Mouse (Mus musculus) embryonic facial prominence, embryonic 11.5 days (tissue): ENCODE measurements around the gene Slc1a2. TPM values are rescaled to one million over a fixed set of nuclear protein-coding genes. Genes with fewer than 3 reads are reported as not detected.

Experiments used
- ATAC-seq: fragments of 200-750 bp; cut with Nextera tagmentation; replicated peaks from 2 replicates; pipeline ENCODE4 v1.8.0; 2017; ENCODE audit warnings: low read depth; ENCODE audit not compliant: insufficient number of reproducible peaks, low FRiP score, low TSS enrichment
- DNase-seq: peaks from one replicate; pipeline ENCODE4 v3.0.0-alpha.2; 2015; ENCODE audit warnings: low spot score
- H3K27ac ChIP-seq: fragments of 300-500 bp; sonication (generic); replicated peaks from 2 replicates; pipeline ENCODE4 v1.5.1; 2014; ENCODE audit warnings: mild to moderate bottlenecking, low read depth, low read length, control low read depth
- H3K27me3 ChIP-seq: fragments of 300-500 bp; sonication (generic); 2 replicates; pipeline ENCODE4 v1.6.1; 2014; ENCODE audit warnings: mild to moderate bottlenecking, low read length, moderate library complexity, mixed read lengths; ENCODE audit not compliant: control insufficient read depth, insufficient read depth
- H3K36me3 ChIP-seq: fragments of 300-500 bp; sonication (generic); replicated peaks from 2 replicates; pipeline ENCODE4 v1.6.1; 2014; ENCODE audit warnings: low read depth, mild to moderate bottlenecking, low read length, moderate library complexity, mixed read lengths; ENCODE audit not compliant: control insufficient read depth, insufficient read depth
- H3K4me1 ChIP-seq: fragments of 300-500 bp; sonication (generic); 2 replicates; pipeline ENCODE4 v1.6.1; 2014; ENCODE audit warnings: low read length, mixed read lengths; ENCODE audit not compliant: control insufficient read depth, insufficient read depth
- H3K4me2 ChIP-seq: fragments of 300-500 bp; sonication (generic); 2 replicates; pipeline ENCODE4 v1.6.1; 2014; ENCODE audit warnings: low read depth, mild to moderate bottlenecking, control low read depth, low read length, moderate library complexity
- H3K4me3 ChIP-seq: fragments of 300-500 bp; sonication (generic); 2 replicates; pipeline ENCODE4 v1.5.1; 2014; ENCODE audit warnings: low read depth, low read length, control low read depth
- H3K9ac ChIP-seq: fragments of 300-500 bp; sonication (generic); replicated peaks from 2 replicates; pipeline ENCODE4 v1.6.1; 2014; ENCODE audit warnings: mild to moderate bottlenecking, control low read depth, low read length
- H3K9me3 ChIP-seq: fragments of 300-500 bp; sonication (generic); replicated peaks from 2 replicates; pipeline ENCODE4 v1.6.1; 2016; ENCODE audit warnings: mild to moderate bottlenecking, low read length, inconsistent platforms, mixed read lengths; ENCODE audit not compliant: control insufficient read depth
- WGBS: fragments of 180-500 bp; shearing (Covaris S2); extraction: QIAGEN DNeasy Blood & Tissue Kit; methylation state at CpG from one replicate; pipeline ENCODE4 v1.1.7; 2014; 5-methylcytosine and 5-hydroxymethylcytosine counted together
- polyA plus RNA-seq: library from polyadenylated mRNA; unstranded; fragments of >200 nt; fragmentation: Nextera tagmentation; extraction: Ambion mirVana; gene quantifications from 2 replicates; pipeline ENCODE4 v1.2.1, GENCODE M21; 2014

Slc1a2 gene
- polyA plus RNA-seq, 1 experiment from 2014 or later = 0.97 TPM

DNA sequence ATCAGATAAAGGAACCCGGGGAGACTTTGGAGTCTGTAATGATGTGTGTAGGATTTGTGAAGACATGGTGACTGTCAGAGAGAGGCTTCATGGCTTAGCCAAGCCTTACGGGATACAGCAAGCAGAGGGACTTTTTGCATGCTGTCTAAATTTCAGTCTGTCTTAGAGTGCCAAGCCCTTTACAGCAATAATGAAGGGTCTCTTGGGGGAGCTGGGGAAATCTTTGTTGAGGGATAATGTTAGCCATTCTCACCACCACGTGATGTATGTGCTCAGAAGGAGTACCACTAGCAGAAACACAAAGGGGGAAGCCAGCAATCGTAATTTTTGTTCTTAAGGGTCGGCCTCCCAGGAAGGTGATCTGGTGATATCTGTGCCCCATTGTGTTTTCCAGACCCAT lies 71.9 kb downstream of the Slc1a2 start:
- H3K9ac ChIP-seq = no peak overlapping the region
- no peaks in the 10 kb centered on the region for H3K9me3 ChIP-seq
- no peak overlapping the region for H3K27ac ChIP-seq
- DNase-seq (no peak), ATAC-seq (no peak)
- no peaks in the 10 kb centered on the region for H3K27me3 ChIP-seq
- H3K4me1 ChIP-seq = no peaks in the 10 kb centered on the region
- H3K4me3 ChIP-seq = no peak overlapping the region
- H3K36me3 ChIP-seq = no peaks in the 10 kb centered on the region
- 65% methylated on average over 5 of the region's 5 CpGs for WGBS
- no peak overlapping the region for H3K4me2 ChIP-seq

DNA sequence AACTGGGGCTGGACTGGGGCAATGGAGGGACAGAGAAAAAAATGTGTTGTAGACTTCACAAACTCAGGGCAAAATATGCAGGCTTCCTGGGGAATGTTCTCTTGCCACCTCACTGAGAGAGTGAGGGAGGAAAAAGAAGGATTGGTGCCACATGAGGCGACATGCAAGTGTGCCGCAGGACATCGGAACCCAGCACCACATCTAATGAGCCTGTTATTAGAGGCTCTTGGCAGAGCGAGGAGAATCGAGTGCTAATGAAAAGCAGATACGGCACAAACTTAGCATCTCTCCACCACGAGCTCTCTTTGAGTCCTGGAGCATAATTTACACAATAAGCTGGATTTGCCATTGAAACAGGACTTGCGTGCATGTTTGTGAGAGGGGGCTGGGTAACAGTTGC lies 72.3 kb downstream of the Slc1a2 start:
- Histone ChIP-seq H3K4me3 (no peak overlapping the region), H3K9me3 (no peaks in the 10 kb centered on the region), H3K36me3 (no peaks in the 10 kb centered on the region), H3K27ac (no peak overlapping the region), H3K4me1 (no peaks in the 10 kb centered on the region), H3K27me3 (no peaks in the 10 kb centered on the region), H3K4me2 (no peak overlapping the region), H3K9ac (no peak overlapping the region)
- ATAC-seq (no peak), DNase-seq (peak; percentile 62)
- 31% methylated on average over 8 of the region's 8 CpGs for WGBS

DNA sequence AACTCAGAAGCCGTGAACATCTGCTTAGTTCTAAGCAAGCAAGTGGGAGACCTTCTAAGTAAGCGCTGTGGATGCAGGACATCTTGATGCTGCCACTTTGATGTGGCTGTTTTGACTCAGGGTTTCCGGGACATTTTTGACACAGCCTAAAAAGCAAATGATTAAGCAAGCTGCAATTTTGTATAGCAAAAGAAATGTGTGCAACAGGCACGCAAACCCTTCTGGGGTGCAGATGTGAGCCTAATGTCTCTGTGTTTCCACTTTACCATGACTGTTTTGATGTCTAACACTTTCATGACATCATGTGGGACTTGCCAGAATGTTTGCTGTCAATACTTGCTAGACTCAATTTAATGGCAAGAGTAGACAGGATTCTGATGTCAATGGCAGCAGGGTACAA lies 74.7 kb downstream of the Slc1a2 start:
- Histone ChIP-seq H3K9ac (no peak overlapping the region), H3K4me3 (no peak overlapping the region), H3K27me3 (no peaks in the 10 kb centered on the region), H3K4me1 (no peaks in the 10 kb centered on the region), H3K36me3 (no peaks in the 10 kb centered on the region), H3K9me3 (no peaks in the 10 kb centered on the region), H3K27ac (no peak overlapping the region), H3K4me2 (no peak overlapping the region)
- no peak for ATAC-seq
- DNase-seq = peak; percentile 3
- WGBS = 79% methylated on average over 4 of the region's 4 CpGs

DNA sequence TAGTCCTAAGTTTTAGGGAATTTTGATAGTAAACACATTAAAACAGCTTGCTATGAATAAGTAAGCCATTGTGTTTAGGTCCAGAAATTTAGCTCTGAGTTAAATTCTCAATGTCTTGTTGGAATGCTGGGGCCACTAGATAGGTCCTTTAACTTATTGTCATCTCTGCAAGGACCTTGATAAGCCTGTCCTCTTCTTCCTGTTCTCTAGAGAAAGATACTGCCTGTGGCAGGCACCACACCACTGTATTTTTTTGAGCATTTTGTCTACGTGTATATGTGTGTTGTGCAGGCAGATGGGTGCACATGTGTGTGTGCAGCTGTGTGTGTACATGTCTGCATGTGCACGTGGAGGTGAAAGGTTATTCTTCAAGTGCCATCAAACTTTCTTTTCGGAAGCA lies 75.6 kb downstream of the Slc1a2 start:
- H3K4me2 ChIP-seq = no peak overlapping the region
- whole genome bisulfite sequencing = 83% methylated on average over 3 of the region's 3 CpGs
- no peak overlapping the region for H3K9ac ChIP-seq
- no peaks in the 10 kb centered on the region for H3K9me3 ChIP-seq
- H3K36me3 ChIP-seq = no peaks in the 10 kb centered on the region
- DNase-seq = no peak
- no peak overlapping the region for H3K4me3 ChIP-seq
- H3K27ac ChIP-seq = no peak overlapping the region
- H3K27me3 ChIP-seq = no peaks in the 10 kb centered on the region
- ATAC-seq = no peak
- H3K4me1 ChIP-seq = no peaks in the 10 kb centered on the region

DNA sequence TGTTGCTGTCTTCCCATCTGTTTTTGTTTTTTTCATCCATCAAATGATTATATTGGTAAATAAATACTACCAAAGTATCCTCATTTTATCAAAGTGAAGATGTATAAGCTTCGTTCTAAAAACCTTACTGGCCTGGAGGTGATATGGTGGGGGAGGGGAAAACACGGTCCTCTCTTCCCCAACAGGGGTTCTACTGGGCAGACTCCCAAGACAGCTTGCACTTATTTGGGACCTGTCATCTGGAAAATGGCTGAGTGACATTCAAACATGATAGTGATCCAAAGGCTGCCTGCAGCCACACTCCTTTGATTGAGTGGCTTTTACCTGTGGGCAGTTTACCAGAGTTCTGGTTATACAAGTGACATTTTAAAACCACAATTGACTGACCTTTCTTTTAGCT lies 76.6 kb downstream of the Slc1a2 start:
- no peak for DNase-seq
- Histone ChIP-seq H3K9ac (no peak overlapping the region), H3K36me3 (no peaks in the 10 kb centered on the region), H3K27me3 (no peaks in the 10 kb centered on the region), H3K27ac (no peak overlapping the region), H3K4me3 (no peak overlapping the region), H3K4me1 (no peaks in the 10 kb centered on the region), H3K4me2 (no peak overlapping the region), H3K9me3 (no peaks in the 10 kb centered on the region)
- WGBS = 77% methylated on average over 2 of the region's 2 CpGs
- ATAC-seq = no peak

DNA sequence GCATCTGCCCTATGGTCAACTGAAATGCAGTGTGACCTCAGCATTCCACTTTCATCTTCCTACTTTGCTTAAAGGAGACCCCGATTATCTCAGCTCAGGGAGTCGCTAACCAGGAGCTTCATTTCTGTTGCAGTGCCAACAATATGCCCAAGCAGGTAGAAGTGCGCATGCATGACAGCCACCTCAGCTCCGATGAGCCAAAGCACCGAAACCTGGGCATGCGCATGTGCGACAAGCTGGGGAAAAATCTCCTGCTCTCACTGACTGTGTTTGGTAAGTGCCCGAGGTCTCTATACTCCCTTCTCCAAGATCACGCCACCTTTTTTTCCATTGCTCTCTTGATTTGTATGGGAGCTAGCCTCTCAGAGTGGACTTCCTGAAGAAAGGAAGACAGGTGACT lies 77.4 kb downstream of the Slc1a2 start:
- no peak overlapping the region for H3K27ac ChIP-seq
- H3K4me1 ChIP-seq = no peaks in the 10 kb centered on the region
- no peak for ATAC-seq
- no peaks in the 10 kb centered on the region for H3K36me3 ChIP-seq
- no peaks in the 10 kb centered on the region for H3K9me3 ChIP-seq
- H3K27me3 ChIP-seq = no peaks in the 10 kb centered on the region
- H3K4me3 ChIP-seq = no peak overlapping the region
- WGBS = 92% methylated on average over 9 of the region's 9 CpGs
- no peak for DNase-seq
- H3K4me2 ChIP-seq = no peak overlapping the region
- H3K9ac ChIP-seq = no peak overlapping the region

DNA sequence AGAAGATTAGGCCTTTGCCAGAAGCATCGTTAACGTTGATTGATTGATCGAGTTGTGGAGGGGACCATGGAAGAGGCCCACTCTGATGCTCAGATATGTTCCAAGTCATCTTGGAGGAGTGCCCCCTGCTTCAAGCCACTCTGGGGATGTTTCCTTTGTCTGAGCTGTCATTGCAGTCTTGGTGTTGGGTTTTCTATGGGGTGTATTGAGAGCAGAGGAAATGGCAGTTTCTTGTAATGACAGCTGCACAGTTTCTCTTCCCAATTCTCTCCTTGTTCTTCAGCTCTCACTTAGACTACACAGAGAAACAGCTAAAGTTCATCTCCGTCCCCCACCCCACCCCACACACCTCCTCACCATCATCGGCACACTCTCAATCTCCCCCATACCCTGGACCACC lies 78.0 kb downstream of the Slc1a2 start:
- Histone ChIP-seq H3K9me3 (no peaks in the 10 kb centered on the region), H3K4me2 (no peak overlapping the region), H3K4me3 (no peak overlapping the region), H3K27me3 (no peaks in the 10 kb centered on the region), H3K9ac (no peak overlapping the region), H3K4me1 (no peaks in the 10 kb centered on the region), H3K27ac (no peak overlapping the region), H3K36me3 (no peaks in the 10 kb centered on the region)
- ATAC-seq = no peak
- 91% methylated on average over 5 of the region's 5 CpGs for WGBS
- DNase-seq = no peak

DNA sequence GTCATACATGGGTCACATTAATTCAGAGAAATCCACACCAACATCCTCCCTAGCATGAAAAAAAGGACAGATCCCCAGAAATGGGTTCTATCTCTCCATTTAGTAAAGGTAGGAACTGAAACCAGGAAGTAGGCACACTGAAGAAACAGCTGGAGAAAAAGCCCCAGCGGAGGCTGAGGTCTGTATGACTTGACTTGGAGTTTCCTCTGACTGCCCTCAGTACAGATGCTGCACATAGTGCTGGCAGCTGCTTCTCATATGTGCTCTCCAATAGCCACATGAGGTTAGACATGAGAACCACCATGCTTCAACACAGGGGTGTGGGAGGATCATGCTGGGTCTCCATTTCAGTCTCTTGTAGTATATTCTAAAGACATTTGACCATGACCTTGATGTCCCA lies 80.4 kb downstream of the Slc1a2 start:
- no peak overlapping the region for H3K4me2 ChIP-seq
- no peak for ATAC-seq
- no peak overlapping the region for H3K4me3 ChIP-seq
- H3K27me3 ChIP-seq = no peaks in the 10 kb centered on the region
- H3K27ac ChIP-seq = no peak overlapping the region
- no peak for DNase-seq
- H3K9me3 ChIP-seq = no peaks in the 10 kb centered on the region
- no peaks in the 10 kb centered on the region for H3K36me3 ChIP-seq
- 77% methylated on average over 1 of the region's 1 CpGs for WGBS
- H3K4me1 ChIP-seq = no peaks in the 10 kb centered on the region
- H3K9ac ChIP-seq = no peak overlapping the region

DNA sequence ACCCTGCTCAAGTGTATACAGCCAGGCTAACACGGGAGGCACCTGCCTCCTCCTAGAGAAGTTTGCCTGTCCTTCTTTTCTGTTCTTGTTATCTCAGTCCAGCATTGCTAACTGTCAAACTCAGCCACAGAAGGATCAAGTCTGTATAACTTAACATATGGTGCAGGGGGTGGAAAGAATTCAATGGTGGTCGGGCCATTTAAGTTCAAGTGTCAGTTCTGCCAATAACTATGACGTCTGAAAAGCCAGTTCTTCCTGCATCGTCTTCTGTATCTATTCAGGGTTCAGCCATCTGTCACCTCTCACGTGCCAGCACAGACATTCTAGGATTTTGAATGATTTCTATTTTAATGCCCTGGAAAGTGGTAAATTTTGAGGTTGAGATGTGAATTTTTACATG lies 84.2 kb downstream of the Slc1a2 start:
- Histone ChIP-seq H3K4me3 (no peak overlapping the region), H3K27ac (no peak overlapping the region), H3K36me3 (no peaks in the 10 kb centered on the region), H3K9me3 (no peaks in the 10 kb centered on the region), H3K9ac (no peak overlapping the region), H3K27me3 (no peaks in the 10 kb centered on the region), H3K4me2 (no peak overlapping the region), H3K4me1 (no peaks in the 10 kb centered on the region)
- WGBS = 79% methylated on average over 5 of the region's 5 CpGs
- ATAC-seq = no peak
- no peak for DNase-seq
